Mouse (Mus musculus) neural tube, embryonic 12.5 days (tissue): ENCODE measurements around the gene Gpr146. TPM values are rescaled to one million over a fixed set of nuclear protein-coding genes. Genes with fewer than 3 reads are reported as not detected.

Experiments used
- ATAC-seq: fragments of 200-750 bp; cut with Nextera tagmentation; 2 replicates; pipeline ENCODE4 v1.8.0; 2017; ENCODE audit warnings: low read depth, mild to moderate bottlenecking, moderate TSS enrichment, moderate library complexity; ENCODE audit not compliant: low FRiP score
- H3K27ac ChIP-seq: fragments of 300-500 bp; sonication (generic); 2 replicates; pipeline ENCODE4 v1.5.1; 2016
- H3K27me3 ChIP-seq: fragments of 300-500 bp; sonication (generic); replicated peaks from 2 replicates; pipeline ENCODE4 v1.6.1; 2016; ENCODE audit warnings: mild to moderate bottlenecking
- H3K36me3 ChIP-seq: fragments of 300-500 bp; sonication (generic); 2 replicates; pipeline ENCODE4 v1.6.1; 2016; ENCODE audit warnings: mild to moderate bottlenecking
- H3K4me1 ChIP-seq: fragments of 300-500 bp; sonication (generic); 2 replicates; pipeline ENCODE4 v1.6.1; 2016
- H3K4me2 ChIP-seq: fragments of 300-500 bp; sonication (generic); replicated peaks from 2 replicates; pipeline ENCODE4 v1.6.1; 2016; ENCODE audit warnings: mild to moderate bottlenecking
- H3K4me3 ChIP-seq: fragments of 300-500 bp; sonication (generic); 2 replicates; pipeline ENCODE4 v1.5.1; 2016
- H3K9ac ChIP-seq: fragments of 300-500 bp; sonication (generic); 2 replicates; pipeline ENCODE4 v1.6.1; 2016; ENCODE audit warnings: mild to moderate bottlenecking
- H3K9me3 ChIP-seq: fragments of 300-500 bp; sonication (generic); 2 replicates; pipeline ENCODE4 v1.6.1; 2016; ENCODE audit warnings: mild to moderate bottlenecking
- WGBS: fragments of 180-500 bp; shearing (Covaris S2); methylation state at CpG from one replicate; pipeline ENCODE4 v1.1.7; 2016; 5-methylcytosine and 5-hydroxymethylcytosine counted together
- microRNA counts: library from miRNA; unstranded; fragments of <30 nt; microRNA quantifications from one replicate; lab custom pipeline; 2017
- microRNA-seq: library from miRNA; unstranded; fragments of <30 nt; microRNA quantifications from one replicate; pipeline ENCODE4, GENCODE M21; 2017
- polyA plus RNA-seq: library from polyadenylated mRNA; unstranded; fragments of >200 nt; fragmentation: Nextera tagmentation; extraction: Ambion mirVana; gene quantifications from 2 replicates; pipeline ENCODE4 v1.2.1, GENCODE M21; 2016

Gene Gpr146
- polyA plus RNA-seq, 1 experiment from 2014 or later: 1.9 TPM

- Histone ChIP-seq H3K9me3 (no peaks in the 10 kb centered on the region), H3K4me3 (no peak overlapping the region), H3K4me2 (no peak overlapping the region), H3K4me1 (peaks cover 11% of the 10 kb centered on the region; the same call in 1 of the 2 replicates), H3K27ac (no peak overlapping the region; the same call in 1 of the 2 replicates), H3K36me3 (no peaks in the 10 kb centered on the region), H3K27me3 (no peaks in the 10 kb centered on the region), H3K9ac (no peak overlapping the region)
- 71% methylated on average over 12 of the region's 12 CpGs for WGBS
- ATAC-seq: no peak
Measured at GRCm38 (mm10) chr5:139442428-139442827, 64.9 kb downstream of the Gpr146 start.

DNA sequence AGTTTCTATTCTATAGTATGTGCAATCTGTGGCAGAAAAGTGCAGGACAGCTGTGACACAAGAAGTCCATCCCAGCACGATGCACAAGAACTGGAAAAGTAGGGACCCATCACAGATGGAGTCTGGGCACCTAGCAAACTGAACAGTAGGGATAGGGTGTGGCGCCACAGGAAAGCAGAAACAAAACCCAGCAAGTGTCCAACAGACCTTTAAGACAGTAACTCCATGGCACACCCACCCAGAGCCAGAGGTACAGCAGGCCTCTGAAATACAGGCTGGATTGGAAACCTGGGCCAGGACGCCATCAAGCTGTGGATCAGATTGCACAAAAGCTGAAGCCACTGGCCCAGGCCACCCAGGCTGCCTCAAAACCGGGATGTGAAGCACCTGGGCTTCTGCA lies 65.5 kb downstream of the Gpr146 start:
- Histone ChIP-seq H3K27me3 (no peaks in the 10 kb centered on the region), H3K36me3 (no peaks in the 10 kb centered on the region), H3K27ac (no peak overlapping the region), H3K9ac (no peak overlapping the region), H3K9me3 (no peaks in the 10 kb centered on the region), H3K4me1 (peaks cover 11% of the 10 kb centered on the region; the same call in 1 of the 2 replicates), H3K4me2 (no peak overlapping the region), H3K4me3 (no peak overlapping the region)
- ATAC-seq: no peak
- WGBS: 77% methylated on average over 4 of the region's 4 CpGs

DNA sequence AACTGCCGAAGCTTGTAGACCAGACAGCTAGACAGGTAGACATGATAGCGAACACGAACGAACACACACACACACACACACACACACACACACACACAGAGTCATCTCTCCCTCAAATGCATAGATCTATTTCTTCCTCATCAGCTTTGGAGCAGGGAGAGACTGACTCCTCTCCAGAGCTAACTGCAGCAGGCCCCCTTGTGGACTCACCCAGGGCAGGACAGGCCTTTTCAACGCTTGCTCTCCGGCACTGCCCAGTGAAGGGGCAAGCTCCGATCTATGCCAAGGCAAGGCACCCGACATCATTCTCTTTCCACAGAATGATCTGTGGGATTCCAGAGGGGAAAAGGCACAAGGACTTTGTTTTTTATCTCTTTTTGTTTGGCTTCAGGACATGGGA lies 67.8 kb downstream of the Gpr146 start:
- no peaks in the 10 kb centered on the region for H3K36me3 ChIP-seq
- peaks cover 25% of the 10 kb centered on the region for H3K4me1 ChIP-seq
- no peak for ATAC-seq
- 92% methylated on average over 8 of the region's 8 CpGs for WGBS
- no peaks in the 10 kb centered on the region for H3K9me3 ChIP-seq
- H3K27me3 ChIP-seq: no peaks in the 10 kb centered on the region
- no peak overlapping the region for H3K4me3 ChIP-seq
- no peak overlapping the region for H3K27ac ChIP-seq
- H3K9ac ChIP-seq: no peak overlapping the region
- H3K4me2 ChIP-seq: no peak overlapping the region

MicroRNAs within 50 kb of the gene (microRNA counts, 519-probe panel; counts per million panel counts)
- microRNA mmu-miR-339-3p (lab: Ali Mortazavi, UCI): 342 counts per million, percentile 67 among the panel's probes with 10 or more counts
- 342 counts per million, percentile 67 among the panel's probes with 10 or more counts for microRNA mmu-miR-339-5p (lab: Ali Mortazavi, UCI)

Small RNA genes within 50 kb of the gene (microRNA-seq; reads per million reads assigned to microRNA genes)
- gene Mir339: 274 reads per million, percentile 64 among the genes with 10 or more reads in this experiment

Other genes starting within 250 kb of the Gpr146 start
- 90.0 and 97.4 TPM in 2 replicates for gene Prkar1b, start 227.7 kb upstream of the Gpr146 start, polyA plus RNA-seq
- 5.6 and 7.4 TPM in 2 replicates for gene Dnaaf5, start 227.5 kb upstream of the Gpr146 start, polyA plus RNA-seq
- gene Sun1, start 177.1 kb upstream of the Gpr146 start, polyA plus RNA-seq: 47.5 and 50.1 TPM in 2 replicates
- 129 and 132 TPM in 2 replicates for gene Get4, start 125.4 kb upstream of the Gpr146 start, polyA plus RNA-seq
- gene Adap1, start 52.1 kb upstream of the Gpr146 start, polyA plus RNA-seq: 25.0 and 31.7 TPM in 2 replicates
- 124 and 127 TPM in 2 replicates for gene Cox19, start 26.3 kb upstream of the Gpr146 start, polyA plus RNA-seq
- 0.13 TPM in 1 of 2 replicates, not detected in the other for gene Cyp2w1, start 25.1 kb upstream of the Gpr146 start, polyA plus RNA-seq
- 0.20 and 0.33 TPM in 2 replicates for gene C130050O18Rik, start 27.6 kb downstream of the Gpr146 start, polyA plus RNA-seq
- gene Gper1, start 45.5 kb downstream of the Gpr146 start, polyA plus RNA-seq: 7.2 and 7.8 TPM in 2 replicates
- gene 3110082I17Rik, start 82.8 kb downstream of the Gpr146 start, polyA plus RNA-seq: 23.7 and 24.1 TPM in 2 replicates
- gene Zfand2a, start 106.9 kb downstream of the Gpr146 start, polyA plus RNA-seq: 10.1 and 15.2 TPM in 2 replicates
- 92.9 and 107 TPM in 2 replicates for gene Uncx, start 165.8 kb downstream of the Gpr146 start, polyA plus RNA-seq